Mouse (Mus musculus) layer of hippocampus, postnatal 25 days (tissue): ENCODE results near the gene Clk1. TPM values are rescaled to one million over a fixed set of nuclear protein-coding genes. Genes with fewer than 3 reads are reported as not detected.

Experiments used
- DNase-seq, 2 experiments: peaks; one replicate each; pipeline ENCODE4 v3.0.0; 2022; ENCODE audit warnings: mixed read lengths in 2 of 2, low spot score in 1 of 2; ENCODE audit errors: extremely low spot score in 1 of 2
- total RNA-seq, 2 experiments: library from RNA; stranded (reverse); gene quantifications; 2 replicates each; pipeline ENCODE4 v1.2.3; 2021

Clk1 gene
- total RNA-seq = 100 to 1,000 TPM; 111 to 132 TPM

- peak; percentile 95 to 97 for DNase-seq
These were observed at the start of gene Clk1 for GRCm38 (mm10) chr1:58423371-58424248. TSS of gene Clk1 (minus strand) at chr1:58424066.

DNA sequence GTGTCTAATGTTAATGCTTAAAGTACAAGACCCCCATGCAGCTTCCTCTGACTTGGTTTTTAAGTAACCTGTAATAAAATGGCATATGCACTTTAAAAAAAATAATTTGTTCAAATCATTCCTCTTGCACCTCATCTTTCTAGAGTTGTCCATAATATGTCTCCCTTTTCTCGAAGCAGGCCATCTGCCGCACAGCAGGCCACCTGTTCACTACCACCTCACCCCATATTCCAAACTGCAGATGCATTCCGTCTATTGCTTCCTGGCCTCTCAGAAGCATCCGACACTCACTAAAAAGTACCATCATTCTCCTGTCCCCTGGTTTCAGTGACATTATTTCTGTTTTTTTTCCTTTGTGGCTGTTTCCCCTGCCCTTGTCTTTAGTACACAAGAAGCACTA lies 41.7 kb upstream of the Clk1 start:
- no peak for DNase-seq

DNA sequence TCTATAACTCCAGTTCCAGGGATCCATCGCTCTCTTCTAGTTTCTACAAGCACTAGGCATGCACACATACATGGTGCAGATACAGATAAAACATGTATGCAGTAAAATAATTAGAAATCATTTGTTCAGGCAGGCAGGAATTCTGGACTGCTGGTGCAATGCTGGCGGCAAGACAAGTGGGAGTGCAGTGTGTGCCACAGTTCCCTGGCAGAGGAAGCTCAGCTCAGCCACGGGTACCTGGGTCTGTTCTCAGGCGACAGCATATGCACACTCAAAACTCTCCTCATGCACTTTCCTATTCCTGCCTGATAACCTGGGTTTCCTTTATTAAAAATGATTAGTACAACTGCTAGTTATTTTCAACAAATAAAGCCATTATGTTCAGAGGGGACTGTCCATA lies 41.2 kb upstream of the Clk1 start:
- DNase-seq = no peak

DNA sequence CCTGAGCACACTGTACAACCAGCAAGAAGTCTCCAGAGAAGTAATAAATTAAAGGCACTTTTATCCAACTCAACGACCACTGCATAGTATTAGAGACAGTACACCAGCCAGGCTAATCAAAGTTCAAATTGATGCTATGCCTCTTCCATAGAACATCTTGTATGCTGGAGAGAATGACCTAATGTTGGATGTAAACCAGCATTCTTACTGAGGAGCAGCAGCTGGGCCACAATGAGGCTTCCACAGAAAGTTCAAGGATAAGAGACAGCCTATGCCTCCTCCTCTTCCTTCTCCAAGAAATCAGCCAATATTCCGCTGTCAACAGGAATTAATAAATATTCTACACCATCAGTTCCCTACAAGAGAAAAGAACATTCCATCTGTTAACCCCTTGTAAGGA lies 40.1 kb upstream of the Clk1 start:
- no peak for DNase-seq

GRCm38 (mm10) chr1:58460566-58460965 lies 36.7 kb upstream of the Clk1 start:
- no peak for DNase-seq

DNA sequence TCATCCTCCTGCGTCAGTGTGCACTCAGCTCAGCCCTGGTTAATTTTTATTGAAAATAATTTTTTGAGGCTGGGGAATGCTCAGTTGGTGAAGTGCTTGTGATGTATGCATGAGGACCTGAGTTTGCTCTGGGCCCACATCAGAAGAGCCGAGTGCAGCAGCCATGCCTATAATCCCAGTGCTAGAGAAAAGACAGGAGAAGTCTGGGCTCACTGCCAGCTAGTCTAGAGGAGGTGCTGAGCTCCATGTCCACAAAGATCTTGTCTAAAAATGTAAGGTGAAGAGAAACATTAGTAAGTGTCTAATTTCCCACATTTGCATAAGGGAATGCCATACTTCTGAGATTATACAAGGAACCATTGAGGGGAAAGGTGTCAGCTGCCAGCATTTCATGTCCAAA lies 35.0 kb upstream of the Clk1 start:
- no peak for DNase-seq

DNA sequence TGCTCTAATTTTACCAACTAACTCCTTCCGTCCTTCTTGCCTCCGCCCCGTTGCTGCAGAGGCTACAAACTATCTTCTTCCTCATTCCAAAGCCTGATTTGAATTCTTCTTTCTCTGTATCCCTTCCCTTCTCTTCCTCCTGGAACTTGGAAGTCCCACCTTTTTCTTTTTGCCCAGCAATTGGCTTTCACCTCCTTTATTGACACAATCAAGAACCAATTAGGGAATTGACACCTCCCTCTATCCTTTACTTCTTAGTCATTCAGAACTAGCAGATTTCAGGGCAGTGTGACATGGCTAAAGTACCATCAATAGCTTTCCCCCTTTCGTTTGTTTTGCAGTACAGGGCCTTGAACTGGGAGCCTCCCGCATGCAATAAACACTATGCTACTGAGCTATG lies 34.3 kb upstream of the Clk1 start:
- no peak for DNase-seq

- DNase-seq = no peak
These were observed 30.4 kb upstream of the Clk1 start for GRCm38 (mm10) chr1:58454316-58454715.

DNA sequence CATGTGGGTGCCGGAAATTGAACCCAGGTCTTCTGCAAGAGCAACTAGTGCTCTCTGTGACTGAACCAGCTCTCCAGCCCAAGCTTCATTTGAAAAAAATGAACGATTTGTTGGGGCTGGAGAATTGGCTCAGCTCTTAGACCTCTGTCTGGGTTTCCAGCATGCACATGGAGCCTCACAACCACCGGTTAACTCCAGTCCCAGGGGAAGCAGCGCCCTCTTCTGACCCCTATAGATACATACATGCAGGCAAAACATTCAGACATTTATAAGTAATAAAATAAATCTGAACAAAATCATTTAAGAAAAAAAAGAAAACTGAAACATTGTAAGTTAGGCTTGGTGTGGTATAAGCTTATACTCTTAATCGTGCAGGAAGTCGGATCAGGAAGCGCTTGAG lies 24.5 kb upstream of the Clk1 start:
- no peak for DNase-seq

GRCm38 (mm10) chr1:58447766-58448165 lies 23.9 kb upstream of the Clk1 start:
- no peak for DNase-seq

DNA sequence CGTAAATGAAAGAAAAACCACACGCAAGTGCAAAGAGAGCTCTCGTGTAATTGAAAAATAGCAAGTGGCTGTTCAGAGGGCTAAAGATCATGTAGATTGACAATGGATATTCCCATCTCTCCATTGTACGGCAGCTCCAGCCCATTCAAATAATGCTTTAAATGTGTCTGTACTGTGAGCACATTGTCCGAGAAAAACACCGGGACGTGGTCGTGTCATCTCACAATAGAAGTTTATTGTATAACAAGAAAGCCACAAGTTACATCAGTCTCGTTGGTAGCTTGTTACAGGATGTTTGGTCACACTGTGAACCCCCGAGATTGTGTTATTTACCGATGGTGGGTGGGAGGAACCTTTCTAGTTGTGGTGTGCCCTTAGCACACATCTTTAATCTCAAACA lies 22.0 kb upstream of the Clk1 start:
- DNase-seq = no peak

GRCm38 (mm10) chr1:58445143-58445722 lies 21.4 kb upstream of the Clk1 start, which contains the start of the genes Nif3l1 and Ppil3:
TSS of gene Nif3l1 (plus strand) at chr1:58445151.
TSS of gene Ppil3 (minus strand) at chr1:58445486.
- DNase-seq = peak; percentile 68 to 85

DNA sequence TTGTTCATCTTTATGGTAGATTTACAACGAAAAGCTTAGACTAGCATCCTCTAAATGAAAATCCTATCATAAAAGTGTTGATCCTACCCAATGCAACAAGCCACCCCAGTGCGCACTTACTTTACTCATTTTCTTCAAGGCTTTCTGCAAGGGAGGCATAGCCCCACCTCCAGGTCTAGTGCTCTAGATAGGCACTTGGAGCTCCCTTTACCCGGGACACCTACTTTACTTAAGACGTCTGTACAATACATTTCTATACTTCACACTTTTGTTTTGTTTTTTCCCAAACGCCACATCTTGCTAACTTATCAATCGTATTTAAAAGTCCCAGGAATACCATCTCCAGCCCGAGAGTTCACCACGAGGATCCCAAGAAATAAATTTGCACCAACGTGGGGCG lies 20.8 kb upstream of the Clk1 start:
- DNase-seq = no peak

- no peak for DNase-seq
These were observed 685 bp upstream of the Clk1 start for GRCm38 (mm10) chr1:58424551-58424950.

DNA sequence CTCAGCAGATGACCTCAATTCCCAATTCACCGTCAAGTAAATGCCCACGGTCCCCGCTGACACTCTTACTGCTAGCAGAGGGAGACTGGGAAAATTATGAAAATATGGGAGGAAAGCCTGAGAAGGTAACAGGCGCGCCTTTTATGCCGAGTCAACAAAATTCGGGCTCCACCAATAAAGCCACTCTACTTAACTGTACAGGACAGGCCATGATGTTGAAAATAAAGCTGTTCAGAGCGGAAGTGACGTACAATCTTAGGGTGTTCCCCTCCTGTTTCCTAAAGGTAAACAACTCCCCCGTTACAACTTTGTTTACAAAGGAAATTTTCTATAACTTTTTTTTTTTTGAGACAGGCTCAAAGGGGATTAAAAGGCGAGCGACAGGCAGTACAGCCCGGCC lies 987 bp downstream of the Clk1 start:
- DNase-seq = no peak

GRCm38 (mm10) chr1:58420961-58421360 lies 2.9 kb downstream of the Clk1 start:
- no peak for DNase-seq

- no peak for DNase-seq
These were observed 3.8 kb downstream of the Clk1 start for GRCm38 (mm10) chr1:58420032-58420431.

DNA sequence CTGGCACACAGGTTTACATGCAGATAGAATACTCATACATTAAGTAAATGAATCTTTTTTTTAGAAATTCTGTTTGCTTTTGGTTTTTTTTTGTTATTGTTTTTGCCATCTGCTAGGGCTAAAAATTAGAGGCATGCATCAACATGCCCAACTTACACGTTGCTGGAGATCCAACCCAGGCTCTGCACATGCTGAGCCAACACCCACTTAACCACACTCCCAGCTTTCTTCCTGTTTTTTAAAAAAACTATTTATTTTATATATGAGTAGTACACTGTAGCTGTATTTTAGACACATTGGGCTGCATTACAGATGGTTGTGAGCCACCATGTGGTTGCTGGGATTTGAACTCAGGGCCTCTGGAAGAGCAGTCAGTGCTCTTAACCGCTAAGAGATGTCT lies 7.8 kb downstream of the Clk1 start:
- DNase-seq = no peak

DNA sequence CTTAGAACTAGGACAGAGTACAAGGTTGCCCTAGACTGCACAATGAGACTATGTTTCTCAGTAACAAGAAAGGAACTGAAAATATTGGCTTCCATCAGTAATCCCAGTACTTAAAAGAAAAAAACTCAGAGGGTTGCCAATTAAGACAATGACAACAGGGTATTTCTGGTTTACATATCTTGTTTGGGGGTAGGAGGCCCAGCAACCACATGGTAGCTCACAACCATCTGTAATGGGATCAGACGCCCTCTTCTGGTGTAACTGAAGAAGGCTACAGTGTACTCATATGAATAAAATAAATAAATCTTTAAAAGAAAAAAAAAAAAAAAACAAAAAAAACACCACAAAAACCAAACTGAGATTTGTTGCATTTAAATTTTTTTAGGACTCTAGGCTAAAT lies 8.4 kb downstream of the Clk1 start:
- no peak for DNase-seq

DNA sequence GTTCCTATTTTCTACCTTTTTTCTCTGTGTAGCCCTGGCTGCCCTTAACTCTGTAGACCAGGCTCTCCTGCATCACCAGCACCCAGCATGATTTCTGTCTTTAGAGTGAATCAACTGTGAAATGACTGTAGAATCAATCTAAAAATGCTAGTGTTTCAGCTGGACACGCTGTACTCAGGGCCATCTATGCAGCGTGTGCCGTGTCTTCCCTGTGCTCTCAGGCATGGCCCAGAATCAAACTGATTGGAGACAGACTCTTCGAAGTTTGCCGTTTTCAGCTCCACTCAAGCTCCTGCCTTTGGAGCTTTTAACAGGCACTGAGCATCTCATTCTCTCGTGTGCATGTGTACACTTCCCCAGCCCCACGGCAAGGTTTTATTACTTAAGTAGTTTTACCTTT lies 13.1 kb downstream of the Clk1 start:
- no peak for DNase-seq

- DNase-seq = no peak
These were observed 13.7 kb downstream of the Clk1 start for GRCm38 (mm10) chr1:58410198-58410588.
